Mouse (Mus musculus) small intestine, adult 2 months (tissue): ENCODE measurements at regions not wholly inside any gene's neighbourhood (a gene's known extent, or its start where the extent isn't known, plus 50 kb on each side); places are given as distances from the start of the nearest gene placed in this dataset.

ENCODE experiments used
- H3K27ac ChIP-seq: fragments of 200-500 bp; 2 replicates; pipeline ENCODE4 v1.5.1; 2012; ENCODE audit warnings: low read depth, low read length, control low read depth, inconsistent platforms; ENCODE audit not compliant: insufficient read depth
- H3K27me3 ChIP-seq: fragments of 200-500 bp; 2 replicates; pipeline ENCODE4 v1.6.1; 2012; ENCODE audit warnings: mild to moderate bottlenecking, moderate library complexity, low read length, inconsistent platforms; ENCODE audit not compliant: control insufficient read depth, insufficient read depth
- H3K36me3 ChIP-seq: fragments of 200-500 bp; 2 replicates; pipeline ENCODE4 v1.6.1; 2012; ENCODE audit warnings: mild to moderate bottlenecking, low read length, control low read depth, inconsistent platforms; ENCODE audit not compliant: control insufficient read depth, insufficient read depth
- H3K4me1 ChIP-seq: fragments of 200-500 bp; 2 replicates; pipeline ENCODE4 v1.6.1; 2012; ENCODE audit warnings: low read length, inconsistent platforms, mixed read lengths; ENCODE audit not compliant: control insufficient read depth, insufficient read depth, insufficient read length
- H3K4me3 ChIP-seq: fragments of 200-500 bp; 2 replicates; pipeline ENCODE4 v1.5.1; 2012; ENCODE audit warnings: low read depth, mild to moderate bottlenecking, control low read depth, inconsistent platforms, low read length, moderate library complexity
- CTCF ChIP-seq: fragments of 200-500 bp; IDR thresholded peaks from 2 replicates; pipeline ENCODE4 v1.5.1; 2012; ENCODE audit warnings: low read depth, mild to moderate bottlenecking, control low read depth, inconsistent platforms, low read length, moderate library complexity, mixed read lengths; ENCODE audit not compliant: insufficient replicate concordance, insufficient read length; ENCODE audit errors: extremely low read depth
- POLR2A ChIP-seq: fragments of 200-500 bp; IDR thresholded peaks from 2 replicates; pipeline ENCODE4 v1.6.1; 2012; ENCODE audit warnings: low read depth, mild to moderate bottlenecking, control low read depth, inconsistent platforms, low read length, moderate library complexity
- WGBS: fragments of 180-500 bp; shearing (Covaris S2); methylation state at CpG from one replicate; pipeline ENCODE4 v1.1.7; 2018; 5-methylcytosine and 5-hydroxymethylcytosine counted together

- Histone ChIP-seq H3K4me1 (no peaks in the 10 kb centered on the region), H3K4me3 (no peak overlapping the region), H3K27me3 (no peaks in the 10 kb centered on the region), H3K27ac (no peak overlapping the region), H3K36me3 (no peaks in the 10 kb centered on the region)
- TF ChIP-seq CTCF (no peak), POLR2A (no peak)
- WGBS, result 87% methylated on average over 7 of the region's 7 CpGs
These were observed 321.0 kb upstream of the Meis1 start for GRCm38 (mm10) chr11:19339721-19340317.

- no peaks in the 10 kb centered on the region for H3K4me1 ChIP-seq
- WGBS, result 85% methylated on average over 5 of the region's 5 CpGs
- no peaks in the 10 kb centered on the region for H3K36me3 ChIP-seq
- H3K27ac ChIP-seq, result no peak overlapping the region
- no peaks in the 10 kb centered on the region for H3K27me3 ChIP-seq
- H3K4me3 ChIP-seq, result no peak overlapping the region
- TF ChIP-seq CTCF (no peak), POLR2A (no peak)
These were observed 322.1 kb upstream of the Meis1 start for GRCm38 (mm10) chr11:19340889-19341288.

GRCm38 (mm10) chr11:19341379-19341778, 322.6 kb upstream of the Meis1 start:
- Histone ChIP-seq H3K27me3 (no peaks in the 10 kb centered on the region), H3K36me3 (no peaks in the 10 kb centered on the region), H3K27ac (no peak overlapping the region), H3K4me3 (no peak overlapping the region), H3K4me1 (no peaks in the 10 kb centered on the region)
- WGBS, result 46% methylated on average over 3 of the region's 3 CpGs
- TF ChIP-seq CTCF, result no peak
- TF ChIP-seq POLR2A, result no peak

GRCm38 (mm10) chr11:19342803-19343202, 324.0 kb upstream of the Meis1 start:
- TF ChIP-seq POLR2A (no peak), CTCF (no peak)
- no peaks in the 10 kb centered on the region for H3K4me1 ChIP-seq

GRCm38 (mm10) chr11:19346276-19346826, 327.6 kb upstream of the Meis1 start:
- H3K27me3 ChIP-seq, result no peaks in the 10 kb centered on the region
- TF ChIP-seq CTCF (no peak), POLR2A (no peak)
- no peak overlapping the region for H3K27ac ChIP-seq
- no peaks in the 10 kb centered on the region for H3K36me3 ChIP-seq
- H3K4me3 ChIP-seq, result no peak overlapping the region
- 82% methylated on average over 3 of the region's 3 CpGs for WGBS
- no peaks in the 10 kb centered on the region for H3K4me1 ChIP-seq

More at GRCm38 (mm10) chr11:19342803-19343202, 324.0 kb upstream of the Meis1 start:
- WGBS, result 72% methylated on average over 4 of the region's 4 CpGs
- Histone ChIP-seq H3K27me3 (no peaks in the 10 kb centered on the region), H3K4me3 (no peak overlapping the region), H3K27ac (no peak overlapping the region), H3K36me3 (no peaks in the 10 kb centered on the region)

GRCm38 (mm10) chr11:19350331-19351242, 331.8 kb upstream of the Meis1 start:
- H3K4me1 ChIP-seq, result no peaks in the 10 kb centered on the region
- TF ChIP-seq POLR2A, result no peak
- WGBS, result 65% methylated on average over 13 of the region's 13 CpGs
- no peak overlapping the region for H3K4me3 ChIP-seq
- no peaks in the 10 kb centered on the region for H3K36me3 ChIP-seq
- H3K27ac ChIP-seq, result no peak overlapping the region
- H3K27me3 ChIP-seq, result no peaks in the 10 kb centered on the region

GRCm38 (mm10) chr11:19351243-19351787, 332.5 kb upstream of the Meis1 start:
- no peak overlapping the region for H3K27ac ChIP-seq
- TF ChIP-seq POLR2A (no peak), CTCF (no peak)
- no peaks in the 10 kb centered on the region for H3K4me1 ChIP-seq
- H3K36me3 ChIP-seq, result no peaks in the 10 kb centered on the region
- no peak overlapping the region for H3K4me3 ChIP-seq
- WGBS, result 71% methylated on average over 7 of the region's 7 CpGs
- H3K27me3 ChIP-seq, result no peaks in the 10 kb centered on the region
